Mouse (Mus musculus): Measurements from ENCODE around the gene Oscp1.

DNA sequence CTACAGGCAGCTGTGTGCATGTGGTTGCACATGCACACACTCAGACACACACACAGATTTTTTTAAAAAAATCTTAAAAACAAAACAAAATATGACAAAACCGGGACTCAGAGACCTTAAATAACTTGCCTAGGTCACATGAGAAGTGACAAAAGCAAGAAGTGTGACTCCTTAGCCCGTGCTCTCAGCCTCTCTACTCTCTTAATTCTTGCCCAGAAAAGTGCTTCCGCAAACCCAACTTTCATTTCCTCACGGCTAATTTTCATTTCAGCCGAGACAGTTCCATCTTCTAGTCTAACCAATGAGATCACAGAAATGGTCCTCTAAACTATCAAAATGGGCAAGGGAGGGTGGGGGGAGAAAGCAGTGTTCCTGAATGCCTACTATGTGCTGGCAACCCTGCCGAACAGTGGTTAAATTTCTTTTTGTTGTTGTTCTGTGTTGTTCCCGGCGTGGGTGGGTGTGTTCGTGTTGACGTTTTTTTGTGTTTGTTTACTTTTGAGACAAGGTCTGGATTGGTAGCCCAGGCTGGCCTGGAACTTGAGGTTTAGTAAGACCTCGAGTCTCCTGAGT, 39.3 kb upstream of the Oscp1 start:
- TF ChIP-seq CTCF (IDR thresholded peaks at IDR 0.05; ENCODE audit: low read depth, low read length): no peak
- TF ChIP-seq POLR2A (IDR thresholded peaks at IDR 0.05; ENCODE audit: extremely low read depth, insufficient read depth, low read length): no peak

All from liver, adult 2 months (tissue).